Mouse (Mus musculus): ENCODE measurements at regions not wholly inside any gene's neighbourhood (a gene's known extent, or its start where the extent isn't known, plus 50 kb on each side); places are given as distances from the start of the nearest gene placed in this dataset.

- no peaks in the 10 kb centered on the region for H3K36me3 ChIP-seq (ENCODE audit: control insufficient read depth, insufficient read depth, low read length)
- 74% methylated on average over 3 of the region's 3 CpGs for WGBS
- no peaks in the 10 kb centered on the region for H3K27me3 ChIP-seq (ENCODE audit: control insufficient read depth, insufficient read depth, low read length)
- H3K27ac ChIP-seq (ENCODE audit: low read depth, low read length): no peak overlapping the region
- H3K9ac ChIP-seq (ENCODE audit: low read length): no peak overlapping the region
- DNase-seq (ENCODE audit: low spot score) (no peak), ATAC-seq (replicated peaks; ENCODE audit: low FRiP score) (no peak)
- H3K9me3 ChIP-seq (ENCODE audit: control insufficient read depth, low read length): no peaks in the 10 kb centered on the region
- no peak overlapping the region for H3K4me2 ChIP-seq (ENCODE audit: low read depth, low read length, severe bottlenecking)
- no peak overlapping the region for H3K4me3 ChIP-seq (ENCODE audit: low read depth, low read length)
- H3K4me1 ChIP-seq (replicated peaks; ENCODE audit: control insufficient read depth, insufficient read depth, low read length): no peaks in the 10 kb centered on the region
Observed at GRCm38 (mm10) chr1:79984721-79985120, 123.7 kb upstream of the Serpine2 start.

- Histone ChIP-seq H3K4me2 (ENCODE audit: low read depth, low read length, severe bottlenecking) (no peak overlapping the region), H3K27me3 (ENCODE audit: control insufficient read depth, insufficient read depth, low read length) (no peaks in the 10 kb centered on the region), H3K4me1 (replicated peaks; ENCODE audit: control insufficient read depth, insufficient read depth, low read length) (no peaks in the 10 kb centered on the region), H3K9me3 (ENCODE audit: control insufficient read depth, low read length) (no peaks in the 10 kb centered on the region), H3K27ac (ENCODE audit: low read depth, low read length) (no peak overlapping the region), H3K4me3 (ENCODE audit: low read depth, low read length) (no peak overlapping the region), H3K9ac (ENCODE audit: low read length) (no peak overlapping the region), H3K36me3 (ENCODE audit: control insufficient read depth, insufficient read depth, low read length) (no peaks in the 10 kb centered on the region)
- WGBS: 73% methylated on average over 13 of the region's 13 CpGs
- DNase-seq (ENCODE audit: low spot score): no peak
- no peak for ATAC-seq (replicated peaks; ENCODE audit: low FRiP score)
Observed at GRCm38 (mm10) chr1:79982678-79983280, 121.8 kb upstream of the Serpine2 start.

DNA sequence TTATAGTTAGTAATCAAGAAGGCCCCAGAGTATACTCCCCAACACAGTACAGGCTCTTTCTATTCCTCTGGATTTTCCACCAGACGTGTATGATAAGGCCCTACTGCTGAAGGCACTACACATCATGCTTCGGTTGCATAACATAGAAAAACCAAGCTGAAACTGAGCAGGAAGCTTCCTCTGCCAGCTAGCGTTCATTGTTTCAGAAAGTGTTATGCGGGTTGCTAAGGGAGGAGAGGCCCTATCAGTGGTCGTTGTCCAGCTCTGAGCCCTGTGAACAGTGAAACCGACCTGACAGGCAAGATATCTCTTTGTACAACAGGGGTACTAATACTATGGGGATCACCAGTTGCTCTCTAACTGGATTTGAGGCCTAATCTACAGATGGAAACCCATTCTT is 118.9 kb upstream of the Serpine2 start:
- Histone ChIP-seq H3K4me1 (replicated peaks; ENCODE audit: control insufficient read depth, insufficient read depth, low read length) (no peaks in the 10 kb centered on the region), H3K36me3 (ENCODE audit: control insufficient read depth, insufficient read depth, low read length) (no peaks in the 10 kb centered on the region), H3K9me3 (ENCODE audit: control insufficient read depth, low read length) (no peaks in the 10 kb centered on the region), H3K4me2 (ENCODE audit: low read depth, low read length, severe bottlenecking) (no peak overlapping the region), H3K4me3 (ENCODE audit: low read depth, low read length) (no peak overlapping the region), H3K27ac (ENCODE audit: low read depth, low read length) (no peak overlapping the region), H3K27me3 (ENCODE audit: control insufficient read depth, insufficient read depth, low read length) (no peaks in the 10 kb centered on the region), H3K9ac (ENCODE audit: low read length) (no peak overlapping the region)
- DNase-seq (ENCODE audit: low spot score): no peak
- ATAC-seq (replicated peaks; ENCODE audit: low FRiP score): no peak
- 84% methylated on average over 6 of the region's 6 CpGs for WGBS

GRCm38 (mm10) chr1:79978156-79978555 is 117.2 kb upstream of the Serpine2 start:
- Histone ChIP-seq H3K4me2 (ENCODE audit: low read depth, low read length, severe bottlenecking) (no peak overlapping the region), H3K9me3 (ENCODE audit: control insufficient read depth, low read length) (no peaks in the 10 kb centered on the region), H3K27ac (ENCODE audit: low read depth, low read length) (no peak overlapping the region), H3K27me3 (ENCODE audit: control insufficient read depth, insufficient read depth, low read length) (no peaks in the 10 kb centered on the region), H3K4me1 (replicated peaks; ENCODE audit: control insufficient read depth, insufficient read depth, low read length) (no peaks in the 10 kb centered on the region), H3K4me3 (ENCODE audit: low read depth, low read length) (no peak overlapping the region), H3K36me3 (ENCODE audit: control insufficient read depth, insufficient read depth, low read length) (no peaks in the 10 kb centered on the region), H3K9ac (ENCODE audit: low read length) (no peak overlapping the region)
- WGBS: 71% methylated on average over 5 of the region's 5 CpGs
- DNase-seq (ENCODE audit: low spot score) (no peak), ATAC-seq (replicated peaks; ENCODE audit: low FRiP score) (no peak)

- H3K9me3 ChIP-seq (ENCODE audit: control insufficient read depth, low read length): no peaks in the 10 kb centered on the region
- H3K27ac ChIP-seq (ENCODE audit: low read depth, low read length): no peak overlapping the region
- H3K4me2 ChIP-seq (ENCODE audit: low read depth, low read length, severe bottlenecking): no peak overlapping the region
- DNase-seq (ENCODE audit: low spot score): peak; percentile 53
- H3K27me3 ChIP-seq (ENCODE audit: control insufficient read depth, insufficient read depth, low read length): no peaks in the 10 kb centered on the region
- H3K36me3 ChIP-seq (ENCODE audit: control insufficient read depth, insufficient read depth, low read length): no peaks in the 10 kb centered on the region
- no peak for ATAC-seq (replicated peaks; ENCODE audit: low FRiP score)
- H3K4me3 ChIP-seq (ENCODE audit: low read depth, low read length): no peak overlapping the region
- H3K9ac ChIP-seq (ENCODE audit: low read length): no peak overlapping the region
- WGBS: 56% methylated on average over 1 of the region's 1 CpGs
- no peaks in the 10 kb centered on the region for H3K4me1 ChIP-seq (replicated peaks; ENCODE audit: control insufficient read depth, insufficient read depth, low read length)
Observed at GRCm38 (mm10) chr1:79956121-79956520, 95.1 kb upstream of the Serpine2 start.

GRCm38 (mm10) chr1:79944231-79944630 is 83.3 kb upstream of the Serpine2 start:
- no peak for DNase-seq (ENCODE audit: low spot score)
- Histone ChIP-seq H3K4me3 (ENCODE audit: low read depth, low read length) (no peak overlapping the region), H3K9me3 (ENCODE audit: control insufficient read depth, low read length) (no peaks in the 10 kb centered on the region), H3K9ac (ENCODE audit: low read length) (no peak overlapping the region), H3K36me3 (ENCODE audit: control insufficient read depth, insufficient read depth, low read length) (no peaks in the 10 kb centered on the region), H3K27me3 (ENCODE audit: control insufficient read depth, insufficient read depth, low read length) (no peaks in the 10 kb centered on the region), H3K4me2 (ENCODE audit: low read depth, low read length, severe bottlenecking) (no peak overlapping the region), H3K4me1 (replicated peaks; ENCODE audit: control insufficient read depth, insufficient read depth, low read length) (no peaks in the 10 kb centered on the region), H3K27ac (ENCODE audit: low read depth, low read length) (no peak overlapping the region)
- 90% methylated on average over 4 of the region's 4 CpGs for WGBS
- ATAC-seq (replicated peaks; ENCODE audit: low FRiP score): no peak

- no peak overlapping the region for H3K9ac ChIP-seq (ENCODE audit: low read length)
- H3K4me3 ChIP-seq (ENCODE audit: low read depth, low read length): no peak overlapping the region
- ATAC-seq (replicated peaks; ENCODE audit: low FRiP score) (no peak), DNase-seq (ENCODE audit: low spot score) (no peak)
- no peak overlapping the region for H3K4me2 ChIP-seq (ENCODE audit: low read depth, low read length, severe bottlenecking)
- 89% methylated on average over 5 of the region's 5 CpGs for WGBS
- H3K9me3 ChIP-seq (ENCODE audit: control insufficient read depth, low read length): no peaks in the 10 kb centered on the region
- H3K4me1 ChIP-seq (replicated peaks; ENCODE audit: control insufficient read depth, insufficient read depth, low read length): no peaks in the 10 kb centered on the region
- no peaks in the 10 kb centered on the region for H3K36me3 ChIP-seq (ENCODE audit: control insufficient read depth, insufficient read depth, low read length)
- no peaks in the 10 kb centered on the region for H3K27me3 ChIP-seq (ENCODE audit: control insufficient read depth, insufficient read depth, low read length)
- H3K27ac ChIP-seq (ENCODE audit: low read depth, low read length): no peak overlapping the region
Observed at GRCm38 (mm10) chr1:79932435-79932834, 71.5 kb upstream of the Serpine2 start.

GRCm38 (mm10) chr1:79927740-79928139 is 66.8 kb upstream of the Serpine2 start:
- 82% methylated on average over 2 of the region's 2 CpGs for WGBS
- Histone ChIP-seq H3K27me3 (ENCODE audit: control insufficient read depth, insufficient read depth, low read length) (no peaks in the 10 kb centered on the region), H3K36me3 (ENCODE audit: control insufficient read depth, insufficient read depth, low read length) (no peaks in the 10 kb centered on the region), H3K4me2 (ENCODE audit: low read depth, low read length, severe bottlenecking) (no peak overlapping the region), H3K9me3 (ENCODE audit: control insufficient read depth, low read length) (no peaks in the 10 kb centered on the region), H3K27ac (ENCODE audit: low read depth, low read length) (no peak overlapping the region), H3K4me3 (ENCODE audit: low read depth, low read length) (no peak overlapping the region), H3K4me1 (replicated peaks; ENCODE audit: control insufficient read depth, insufficient read depth, low read length) (no peaks in the 10 kb centered on the region), H3K9ac (ENCODE audit: low read length) (no peak overlapping the region)
- ATAC-seq (replicated peaks; ENCODE audit: low FRiP score) (no peak), DNase-seq (ENCODE audit: low spot score) (no peak)

- no peak overlapping the region for H3K27ac ChIP-seq (ENCODE audit: low read depth, low read length)
- no peaks in the 10 kb centered on the region for H3K4me1 ChIP-seq (replicated peaks; ENCODE audit: control insufficient read depth, insufficient read depth, low read length)
- DNase-seq (ENCODE audit: low spot score): no peak
- H3K9me3 ChIP-seq (ENCODE audit: control insufficient read depth, low read length): no peaks in the 10 kb centered on the region
- 73% methylated on average over 1 of the region's 1 CpGs for WGBS
- no peak overlapping the region for H3K4me3 ChIP-seq (ENCODE audit: low read depth, low read length)
- no peaks in the 10 kb centered on the region for H3K36me3 ChIP-seq (ENCODE audit: control insufficient read depth, insufficient read depth, low read length)
- H3K27me3 ChIP-seq (ENCODE audit: control insufficient read depth, insufficient read depth, low read length): no peaks in the 10 kb centered on the region
- H3K4me2 ChIP-seq (ENCODE audit: low read depth, low read length, severe bottlenecking): no peak overlapping the region
- H3K9ac ChIP-seq (ENCODE audit: low read length): no peak overlapping the region
- ATAC-seq (replicated peaks; ENCODE audit: low FRiP score): no peak
Observed at GRCm38 (mm10) chr1:79925776-79926175, 64.8 kb upstream of the Serpine2 start.

All from forebrain, embryonic 11.5 days (tissue).